Comparison of ENCODE assay signal across 8 mouse cellular contexts in the genomic region with DNA sequence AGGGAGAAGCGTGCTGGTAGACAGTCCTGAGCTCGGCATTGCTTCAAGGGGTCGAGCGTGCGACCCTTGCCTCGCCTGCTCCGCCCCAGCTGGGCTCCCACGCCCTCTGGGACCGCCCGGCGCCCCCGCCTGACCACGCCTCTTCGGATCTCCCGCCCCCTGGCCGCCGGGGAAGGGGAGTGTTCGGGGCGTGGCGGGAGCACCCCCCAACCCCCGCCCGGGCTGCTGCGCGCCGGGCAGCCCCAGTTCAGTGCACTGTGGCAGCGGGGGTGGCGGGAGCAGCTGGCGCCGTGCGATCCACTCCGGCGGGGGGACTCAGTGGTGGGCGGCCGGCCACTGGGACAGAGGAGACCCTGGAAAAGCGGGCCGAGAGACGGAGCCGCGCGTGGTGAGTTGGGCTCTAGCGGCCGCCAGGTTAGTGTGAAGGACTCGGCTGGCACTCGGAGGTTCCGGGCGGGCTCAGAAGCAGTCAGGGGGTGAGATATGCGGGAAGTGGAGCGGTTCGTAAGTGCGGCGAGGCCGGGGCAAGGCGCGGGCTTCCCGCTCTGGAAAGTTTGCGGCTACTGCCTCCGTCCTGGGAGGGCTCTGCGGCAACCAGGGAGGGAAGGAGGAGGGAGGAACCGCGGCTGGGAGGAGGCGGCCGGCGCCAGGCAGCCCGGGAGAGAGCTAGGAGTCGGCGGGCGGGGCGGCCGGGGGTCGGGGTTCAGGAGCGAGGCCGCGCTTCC. TPM values are rescaled to one million over a fixed set of nuclear protein-coding genes. Genes with fewer than 3 reads are reported as not detected.
DNase-seq lines count a peak whose midpoint lies in the region; ATAC-seq and TF ChIP-seq lines count a peak whose summit lies in the region.

A gene (plus strand): TSS at position 134 of the 725 bp plus-strand sequence.

- peak; percentile 51 for DNase-seq in right cerebral cortex, postnatal 4 days
- DNase-seq in right cerebral cortex, postnatal 25 days, result no peak
- peak; percentile 81 for DNase-seq in kidney, postnatal 0 days (ENCODE audit: low spot score)
- peak; percentile 80 for DNase-seq in urinary bladder, postnatal 14 days (ENCODE audit: low spot score)

- ATAC-seq in embryonic facial prominence, embryonic 13.5 days (ENCODE audit: insufficient number of reproducible peaks, insufficient read depth, low FRiP score, low TSS enrichment, low read depth), result peak; percentile 77
- ATAC-seq in heart, embryonic 15.5 days (replicated peaks; ENCODE audit: insufficient number of reproducible peaks, insufficient read depth, low FRiP score, low read depth), result peak; percentile 83
- peak; percentile 49 for ATAC-seq in kidney, postnatal 0 days (replicated peaks; ENCODE audit: low FRiP score, low read depth)
- peak; percentile 70 for ATAC-seq in liver, embryonic 15.5 days (ENCODE audit: insufficient read depth)
- peak; percentile 55 for ATAC-seq in neural tube, embryonic 15.5 days (ENCODE audit: low FRiP score)

- H3K27me3 ChIP-seq in embryonic facial prominence, embryonic 13.5 days, result peaks cover 42% of the 10 kb centered on the region
- H3K27me3 ChIP-seq in heart, embryonic 15.5 days, result peaks cover 40% of the 10 kb centered on the region
- no peaks in the 10 kb centered on the region for H3K27me3 ChIP-seq in kidney, postnatal 0 days (ENCODE audit: insufficient read depth, low read length)
- H3K27me3 ChIP-seq in liver, embryonic 15.5 days, result peaks cover 77% of the 10 kb centered on the region
- peaks cover 10% of the 10 kb centered on the region; the same call in 1 of the 2 replicates for H3K27me3 ChIP-seq in neural tube, embryonic 15.5 days (replicated peaks)

- H3K4me2 ChIP-seq in embryonic facial prominence, embryonic 13.5 days, result peak within 1 kb of the TSS; percentile 98
- peak within 1 kb of the TSS; percentile 99 for H3K4me2 ChIP-seq in heart, embryonic 15.5 days
- peak within 1 kb of the TSS; percentile 99 for H3K4me2 ChIP-seq in kidney, postnatal 0 days (ENCODE audit: low read length)
- peak within 1 kb of the TSS; percentile 71 for H3K4me2 ChIP-seq in liver, embryonic 15.5 days
- H3K4me2 ChIP-seq in neural tube, embryonic 15.5 days, result peak within 1 kb of the TSS; percentile 82

- no peaks in the 10 kb centered on the region for H3K9me3 ChIP-seq in embryonic facial prominence, embryonic 13.5 days
- no peaks in the 10 kb centered on the region for H3K9me3 ChIP-seq in heart, embryonic 15.5 days (replicated peaks)
- H3K9me3 ChIP-seq in kidney, postnatal 0 days (replicated peaks; ENCODE audit: low read length), result no peaks in the 10 kb centered on the region
- no peaks in the 10 kb centered on the region for H3K9me3 ChIP-seq in liver, embryonic 15.5 days (replicated peaks)
- H3K9me3 ChIP-seq in neural tube, embryonic 15.5 days (replicated peaks), result no peaks in the 10 kb centered on the region

- TF ChIP-seq CTCF in kidney, postnatal 0 days (IDR thresholded peaks at IDR 0.05; ENCODE audit: low read depth), result peak; percentile 38; the same call in 1 of the 2 replicates

- H3K4me3 ChIP-seq in embryonic facial prominence, embryonic 13.5 days, result peak within 1 kb of the TSS; percentile 81
- H3K4me3 ChIP-seq in heart, embryonic 15.5 days, result peak within 1 kb of the TSS; percentile 76
- peak within 1 kb of the TSS; percentile 78 for H3K4me3 ChIP-seq in kidney, postnatal 0 days (replicated peaks; ENCODE audit: low read depth, low read length)
- H3K4me3 ChIP-seq in liver, embryonic 15.5 days (replicated peaks), result peak within 1 kb of the TSS; percentile 58
- peak within 1 kb of the TSS; percentile 52 for H3K4me3 ChIP-seq in neural tube, embryonic 15.5 days (replicated peaks)

- H3K4me1 ChIP-seq in embryonic facial prominence, embryonic 13.5 days, result peaks cover 42% of the 10 kb centered on the region
- peaks cover 39% of the 10 kb centered on the region for H3K4me1 ChIP-seq in heart, embryonic 15.5 days (replicated peaks)
- peaks cover 28% of the 10 kb centered on the region for H3K4me1 ChIP-seq in kidney, postnatal 0 days (replicated peaks; ENCODE audit: insufficient read depth, low read length)
- peaks cover 52% of the 10 kb centered on the region for H3K4me1 ChIP-seq in liver, embryonic 15.5 days (replicated peaks)
- peaks cover 38% of the 10 kb centered on the region for H3K4me1 ChIP-seq in neural tube, embryonic 15.5 days

- H3K36me3 ChIP-seq in embryonic facial prominence, embryonic 13.5 days, result 0 out of 2 replicates have a peak, but pooled peaks cover 6% of the 10 kb centered on the region
- H3K36me3 ChIP-seq in heart, embryonic 15.5 days, result no peaks in the 10 kb centered on the region
- no peaks in the 10 kb centered on the region for H3K36me3 ChIP-seq in kidney, postnatal 0 days (ENCODE audit: insufficient read depth, low read length)
- H3K36me3 ChIP-seq in liver, embryonic 15.5 days (replicated peaks), result no peaks in the 10 kb centered on the region
- no peaks in the 10 kb centered on the region for H3K36me3 ChIP-seq in neural tube, embryonic 15.5 days

- H3K9ac ChIP-seq in embryonic facial prominence, embryonic 13.5 days, result peak within 1 kb of the TSS; percentile 85
- H3K9ac ChIP-seq in heart, embryonic 15.5 days, result peak within 1 kb of the TSS; percentile 70
- H3K9ac ChIP-seq in kidney, postnatal 0 days (ENCODE audit: low read depth, low read length), result peak within 1 kb of the TSS; percentile 76
- peak within 1 kb of the TSS; percentile 47 for H3K9ac ChIP-seq in liver, embryonic 15.5 days
- H3K9ac ChIP-seq in neural tube, embryonic 15.5 days (replicated peaks), result peak within 1 kb of the TSS; percentile 67

- peak within 1 kb of the TSS; percentile 78 for H3K27ac ChIP-seq in embryonic facial prominence, embryonic 13.5 days
- H3K27ac ChIP-seq in heart, embryonic 15.5 days, result peak within 1 kb of the TSS; percentile 29; the same call in 1 of the 2 replicates
- H3K27ac ChIP-seq in kidney, postnatal 0 days, result peak within 1 kb of the TSS; percentile 79
- 0 out of 2 replicates have a peak within 1 kb of the TSS, but pooled peaks have one; percentile 19 for H3K27ac ChIP-seq in liver, embryonic 15.5 days (replicated peaks)
- H3K27ac ChIP-seq in neural tube, embryonic 15.5 days (replicated peaks), result peak within 1 kb of the TSS; percentile 77

- WGBS in embryonic facial prominence, embryonic 13.5 days, result under 1% methylated on average over 73 of the region's 73 CpGs
- WGBS in heart, embryonic 15.5 days, result under 1% methylated on average over 56 of the region's 73 CpGs
- WGBS in kidney, postnatal 0 days, result under 1% methylated on average over 55 of the region's 73 CpGs
- under 1% methylated on average over 71 of the region's 73 CpGs for WGBS in liver, embryonic 15.5 days (ENCODE audit: insufficient replicate concordance)
- WGBS in neural tube, embryonic 15.5 days, result under 1% methylated on average over 58 of the region's 73 CpGs

RNA-seq across cellular contexts. Expression of the gene that starts here (rescaled TPM):
- 24.6 and 32.5 TPM in 2 replicates for polyA plus RNA-seq in embryonic facial prominence, embryonic 13.5 days (2015; fragmentation: Nextera tagmentation; extraction: Ambion mirVana)
- 4.0 and 9.1 TPM in 2 replicates for polyA plus RNA-seq in heart, embryonic 15.5 days (2015; fragmentation: Nextera tagmentation; extraction: Ambion mirVana)
- polyA plus RNA-seq in kidney, postnatal 0 days (2015; fragmentation: Nextera tagmentation; extraction: Ambion mirVana), result 14.4 and 15.0 TPM in 2 replicates
- polyA plus RNA-seq in liver, embryonic 15.5 days (2015; fragmentation: Nextera tagmentation; extraction: Ambion mirVana), result 2.7 and 3.0 TPM in 2 replicates
- 36.0 and 43.6 TPM in 2 replicates for polyA plus RNA-seq in neural tube, embryonic 15.5 days (2015; fragmentation: Nextera tagmentation; extraction: Ambion mirVana)

Comparison
In these comparisons a context has a peak if more than half of its experiments do, and no peak if none do; other contexts are left out.
1. H3K27ac ChIP-seq: peak in every context shown above with its lines; median percentile 79 in kidney, postnatal 0 days; 78 in embryonic facial prominence, embryonic 13.5 days; 77 in neural tube, embryonic 15.5 days; 29 in heart, embryonic 15.5 days; 19 in liver, embryonic 15.5 days.